Mouse (Mus musculus) MEL (cell line): ENCODE data around the gene Cyb5r2.

Source experiments
- CTCF ChIP-seq, 3 experiments: IDR thresholded peaks in 2 of 3; conservative IDR thresholded peaks in 1 of 3; 2 replicates each; pipeline ENCODE4 v1.5.1; 2011 to 2012; ENCODE audit warnings: low read length in 3 of 3, low read depth in 2 of 3, mild to moderate bottlenecking in 2 of 3, improper control_type of control experiment in 1 of 3, inconsistent platforms in 1 of 3, mixed read lengths in 1 of 3, moderate library complexity in 1 of 3; ENCODE audit not compliant: control insufficient read depth in 1 of 3, insufficient read depth in 1 of 3, poor library complexity in 1 of 3, severe bottlenecking in 1 of 3
- ELF1 ChIP-seq: IDR thresholded peaks from 2 replicates; pipeline ENCODE4 v1.6.1; 2014; ENCODE audit warnings: low read depth, mild to moderate bottlenecking, inconsistent platforms, low read length, improper control_type of control experiment, moderate library complexity

GRCm38 (mm10) chr7:107755905-107756304, 1.9 kb downstream of the Cyb5r2 start:
- no peak for TF ChIP-seq CTCF (IDR thresholded peaks at IDR 0.05 in 2 of 3, conservative IDR thresholded peaks at IDR 0.05 in 1 of 3; ENCODE audit: control insufficient read depth in 1 of 3, insufficient read depth in 1 of 3, low read depth in 2 of 3, low read length in 3 of 3, poor library complexity in 1 of 3, severe bottlenecking in 1 of 3)
- no peak for TF ChIP-seq ELF1
